Mouse (Mus musculus) liver, adult 2 months (tissue): ENCODE data around the gene Nlgn1. TPM values are rescaled to one million over a fixed set of nuclear protein-coding genes. Genes with fewer than 3 reads are reported as not detected.

Source experiments
- DNase-seq: peaks from one replicate; pipeline ENCODE4 v3.0.0-alpha.2; 2011; ENCODE audit warnings: low read depth, low spot score; ENCODE audit errors: extremely low read depth
- H3K27ac ChIP-seq: fragments of 200-500 bp; replicated peaks from 2 replicates; pipeline ENCODE4 v1.5.1; 2012; ENCODE audit warnings: low read depth, mild to moderate bottlenecking, control low read depth, inconsistent platforms, low read length; ENCODE audit not compliant: insufficient read depth
- H3K27me3 ChIP-seq: fragments of 200-500 bp; 2 replicates; pipeline ENCODE4 v1.6.1; 2012; ENCODE audit warnings: mild to moderate bottlenecking, moderate library complexity, low read length, inconsistent platforms; ENCODE audit not compliant: control insufficient read depth, insufficient read depth
- H3K36me3 ChIP-seq: fragments of 200-500 bp; 2 replicates; pipeline ENCODE4 v1.6.1; 2012; ENCODE audit warnings: low read length, inconsistent platforms; ENCODE audit not compliant: control insufficient read depth, insufficient read depth
- H3K4me1 ChIP-seq: fragments of 200-500 bp; 2 replicates; pipeline ENCODE4 v1.6.1; 2011; ENCODE audit warnings: low read length; ENCODE audit not compliant: control insufficient read depth, insufficient read depth
- H3K4me3 ChIP-seq: fragments of 200-500 bp; 2 replicates; pipeline ENCODE4 v1.5.1; 2011; ENCODE audit warnings: low read depth, mild to moderate bottlenecking, control low read depth, low read length, moderate library complexity; ENCODE audit not compliant: insufficient read depth
- H3K79me2 ChIP-seq: fragments of 200-500 bp; 2 replicates; pipeline ENCODE4 v1.6.1; 2012; ENCODE audit warnings: inconsistent platforms, mild to moderate bottlenecking, low read length, moderate library complexity; ENCODE audit not compliant: control insufficient read depth, insufficient read depth
- H3K9ac ChIP-seq: fragments of 200-500 bp; 2 replicates; pipeline ENCODE4 v1.6.1; 2012; ENCODE audit warnings: low read depth, mild to moderate bottlenecking, control low read depth, inconsistent platforms, low read length
- CTCF ChIP-seq: fragments of 200-500 bp; IDR thresholded peaks from 2 replicates; pipeline ENCODE4 v1.5.1; 2011; ENCODE audit warnings: low read depth, low read length, control low read depth
- POLR2A ChIP-seq: fragments of 200-500 bp; IDR thresholded peaks from 2 replicates; pipeline ENCODE4 v1.6.1; 2011; ENCODE audit warnings: low read length, control low read depth; ENCODE audit not compliant: insufficient read depth; ENCODE audit errors: extremely low read depth
- WGBS: fragments of 180-500 bp; shearing (Covaris S2); methylation state at CpG from one replicate; pipeline ENCODE4 v1.1.7; 2018; 5-methylcytosine and 5-hydroxymethylcytosine counted together
- polyA plus RNA-seq: library from polyadenylated mRNA; depleted of rRNA; stranded (reverse); fragments of >200 nt; gene quantifications from 2 replicates; pipeline ENCODE4 v1.2.3, GENCODE M21; 2012
- total RNA-seq: library from RNA; depleted of rRNA; stranded (reverse); fragments of >200 nt; gene quantifications from 2 replicates; pipeline ENCODE4 v1.2.3, GENCODE M21; 2014

The Nlgn1 gene
- total and polyA plus RNA-seq, 2 experiments: not detected

- no peaks in the 10 kb centered on the region for H3K27me3 ChIP-seq
- no peak for DNase-seq
- no peaks in the 10 kb centered on the region for H3K79me2 ChIP-seq
- WGBS: 82% methylated on average over 4 of the region's 4 CpGs
- H3K4me3 ChIP-seq: no peak overlapping the region
- no peak overlapping the region for H3K27ac ChIP-seq
- H3K4me1 ChIP-seq: no peaks in the 10 kb centered on the region
- H3K36me3 ChIP-seq: no peaks in the 10 kb centered on the region
- no peak overlapping the region for H3K9ac ChIP-seq
- TF ChIP-seq CTCF (no peak), POLR2A (no peak)
Observed at GRCm38 (mm10) chr3:25672779-25673178, 659.5 kb downstream of the Nlgn1 start.

- no peak for TF ChIP-seq CTCF
- TF ChIP-seq POLR2A: no peak
- Histone ChIP-seq H3K27ac (no peak overlapping the region), H3K79me2 (no peaks in the 10 kb centered on the region), H3K36me3 (no peaks in the 10 kb centered on the region), H3K9ac (no peak overlapping the region), H3K4me3 (no peak overlapping the region), H3K27me3 (no peaks in the 10 kb centered on the region), H3K4me1 (no peaks in the 10 kb centered on the region)
- no peak for DNase-seq
- 62% methylated on average over 2 of the region's 2 CpGs for WGBS
Observed at GRCm38 (mm10) chr3:25663464-25663863, 668.8 kb downstream of the Nlgn1 start.

GRCm38 (mm10) chr3:25660285-25660684, 672.0 kb downstream of the Nlgn1 start:
- Histone ChIP-seq H3K27ac (no peak overlapping the region), H3K9ac (no peak overlapping the region), H3K36me3 (no peaks in the 10 kb centered on the region), H3K79me2 (no peaks in the 10 kb centered on the region), H3K4me1 (no peaks in the 10 kb centered on the region), H3K27me3 (no peaks in the 10 kb centered on the region), H3K4me3 (no peak overlapping the region)
- TF ChIP-seq CTCF (no peak), POLR2A (no peak)
- no peak for DNase-seq
- 93% methylated on average over 3 of the region's 3 CpGs for whole genome bisulfite sequencing

- no peak for DNase-seq
- Histone ChIP-seq H3K27ac (no peak overlapping the region), H3K79me2 (no peaks in the 10 kb centered on the region), H3K4me3 (no peak overlapping the region), H3K4me1 (no peaks in the 10 kb centered on the region), H3K27me3 (no peaks in the 10 kb centered on the region), H3K9ac (no peak overlapping the region), H3K36me3 (no peaks in the 10 kb centered on the region)
- 93% methylated on average over 14 of the region's 14 CpGs for WGBS
- TF ChIP-seq CTCF (no peak), POLR2A (no peak)
Observed at GRCm38 (mm10) chr3:25658006-25658405, 674.3 kb downstream of the Nlgn1 start.

GRCm38 (mm10) chr3:25657074-25657473, 675.2 kb downstream of the Nlgn1 start:
- TF ChIP-seq POLR2A: no peak
- H3K27me3 ChIP-seq: no peaks in the 10 kb centered on the region
- H3K27ac ChIP-seq: no peak overlapping the region
- H3K9ac ChIP-seq: no peak overlapping the region
- no peaks in the 10 kb centered on the region for H3K79me2 ChIP-seq
- 89% methylated on average over 11 of the region's 11 CpGs for WGBS
- no peak for DNase-seq
- no peaks in the 10 kb centered on the region for H3K36me3 ChIP-seq
- H3K4me3 ChIP-seq: no peak overlapping the region
- H3K4me1 ChIP-seq: no peaks in the 10 kb centered on the region

GRCm38 (mm10) chr3:25653010-25653409, 679.2 kb downstream of the Nlgn1 start:
- 67% methylated on average over 4 of the region's 4 CpGs for WGBS
- peak; percentile 6 for DNase-seq
- TF ChIP-seq POLR2A (no peak), CTCF (peak; percentile 15; the same call in 1 of the 2 replicates)

More at GRCm38 (mm10) chr3:25653010-25653409, 679.2 kb downstream of the Nlgn1 start:
- Histone ChIP-seq H3K27ac (no peak overlapping the region), H3K27me3 (no peaks in the 10 kb centered on the region), H3K4me3 (no peak overlapping the region), H3K79me2 (no peaks in the 10 kb centered on the region), H3K36me3 (no peaks in the 10 kb centered on the region), H3K9ac (no peak overlapping the region), H3K4me1 (no peaks in the 10 kb centered on the region)
